Mouse (Mus musculus): ENCODE results near the gene Zfp286.

The Zfp286 gene

DNA sequence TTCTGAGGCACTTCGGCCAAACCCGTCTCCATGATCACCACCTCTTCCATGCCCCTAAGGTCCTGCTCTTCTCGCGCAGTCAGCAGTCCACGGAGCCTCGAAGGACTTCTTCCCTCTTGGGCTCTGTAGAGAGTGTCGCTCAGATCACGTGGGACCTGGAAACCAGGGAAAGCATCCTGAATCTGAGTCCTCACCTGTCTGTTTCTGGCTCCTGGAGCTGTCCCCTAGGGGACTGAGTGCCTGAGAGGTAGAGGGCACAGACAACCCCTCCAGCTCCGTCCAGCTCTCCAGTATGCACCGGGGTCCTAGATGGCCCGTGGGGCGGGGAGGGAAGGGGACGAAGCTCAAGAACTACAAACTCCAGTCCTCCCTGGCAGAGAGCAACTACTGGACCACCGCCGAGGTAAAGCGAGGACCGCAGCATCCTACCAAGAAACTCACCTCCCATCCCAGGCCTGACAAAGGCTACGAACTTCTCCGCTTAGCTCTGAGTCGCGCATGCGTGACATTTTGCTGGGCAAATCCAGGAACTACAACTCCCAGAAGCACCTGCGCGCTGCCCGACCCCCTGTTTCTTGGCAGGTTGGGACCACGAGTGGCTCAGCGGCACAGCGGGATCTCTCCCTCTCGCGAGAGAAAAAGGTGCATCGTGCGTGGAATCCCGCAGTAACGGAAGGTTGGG is at the start of gene Zfp286:
Gene Zfp286, minus strand, starts transcription at position 528 of the 682 bp plus-strand sequence.
- DNase-seq (ENCODE audit: low spot score in 2 of 2): peak; percentile 97 to 98

DNA sequence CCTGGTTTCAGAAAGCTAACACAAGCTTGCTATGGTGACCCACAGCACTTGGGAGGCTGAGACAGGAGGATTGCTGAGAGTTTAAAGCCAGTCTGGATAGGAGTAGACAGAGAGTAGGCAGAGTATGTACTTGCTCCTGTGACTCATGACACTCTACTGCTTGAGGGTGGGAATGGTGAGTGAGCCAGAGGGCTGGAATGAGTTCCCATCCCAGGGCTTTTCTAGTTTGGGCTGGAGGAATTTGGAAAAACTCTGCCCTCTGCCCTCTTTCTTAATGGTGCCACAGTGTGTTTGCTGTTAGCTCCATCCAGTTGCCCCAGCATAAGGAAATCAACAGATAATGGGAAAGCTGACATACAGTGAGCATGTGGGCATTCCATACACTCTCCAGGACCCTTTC is 42.6 kb upstream of the Zfp286 start:
- DNase-seq (ENCODE audit: low spot score in 2 of 2): no peak

DNA sequence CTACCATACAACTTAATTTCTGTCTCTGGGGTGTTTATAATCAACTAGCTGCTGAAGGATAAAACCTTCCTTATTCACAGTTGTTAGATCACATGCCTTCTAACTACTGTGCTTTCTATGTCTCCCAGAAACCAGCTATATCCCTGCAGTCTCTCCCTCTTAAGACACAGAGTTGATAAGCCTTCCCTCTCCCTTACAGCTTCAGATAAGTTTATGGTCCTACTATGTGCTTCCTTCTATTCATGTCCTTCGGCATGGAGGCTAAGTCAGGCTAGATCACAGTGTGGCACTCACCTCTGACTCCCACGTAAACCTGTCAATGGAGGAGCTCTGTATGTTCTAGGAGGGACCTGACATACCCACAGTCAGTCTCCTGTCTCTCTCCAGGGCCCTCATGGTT is 41.1 kb upstream of the Zfp286 start:
- no peak for DNase-seq (ENCODE audit: low spot score in 2 of 2)

DNA sequence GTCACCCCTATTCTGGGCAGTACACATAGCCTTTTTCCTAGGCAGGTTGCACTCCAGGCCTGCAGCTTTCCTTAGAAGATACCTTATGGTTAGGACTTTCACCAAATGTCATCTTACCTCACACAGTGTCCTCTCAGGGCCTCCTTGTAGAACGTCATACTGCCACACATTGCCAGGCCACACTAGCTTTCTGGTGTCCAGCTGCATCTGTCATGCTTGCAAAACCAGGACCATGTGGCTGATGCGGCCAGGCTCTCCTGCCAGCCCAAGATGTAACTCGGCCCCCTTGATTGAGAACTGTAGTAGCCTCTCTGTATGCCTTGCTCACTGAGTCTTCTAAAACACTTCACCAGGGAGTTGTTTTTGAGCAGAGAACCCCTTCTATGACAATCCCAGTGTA is 38.6 kb upstream of the Zfp286 start:
- DNase-seq (ENCODE audit: low spot score in 2 of 2): no peak

DNA sequence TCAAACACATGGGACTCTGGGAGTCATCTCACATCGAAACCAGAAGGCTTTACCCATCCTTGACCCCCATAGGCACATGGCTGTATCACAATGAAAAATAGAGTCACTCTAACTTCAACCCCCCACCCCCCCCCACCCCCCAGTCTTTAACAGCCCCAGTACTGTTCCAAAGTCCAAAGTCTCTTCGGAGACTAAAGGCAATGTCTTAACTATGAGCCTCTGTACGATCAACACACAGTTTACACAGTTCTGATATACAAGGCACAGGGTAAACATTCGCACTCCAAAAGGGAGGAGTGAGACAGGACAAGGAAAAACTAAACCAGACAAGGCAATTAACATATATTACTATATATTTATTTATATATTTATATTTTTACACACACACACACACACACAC is 37.9 kb upstream of the Zfp286 start:
- no peak for DNase-seq (ENCODE audit: low spot score in 2 of 2)

DNA sequence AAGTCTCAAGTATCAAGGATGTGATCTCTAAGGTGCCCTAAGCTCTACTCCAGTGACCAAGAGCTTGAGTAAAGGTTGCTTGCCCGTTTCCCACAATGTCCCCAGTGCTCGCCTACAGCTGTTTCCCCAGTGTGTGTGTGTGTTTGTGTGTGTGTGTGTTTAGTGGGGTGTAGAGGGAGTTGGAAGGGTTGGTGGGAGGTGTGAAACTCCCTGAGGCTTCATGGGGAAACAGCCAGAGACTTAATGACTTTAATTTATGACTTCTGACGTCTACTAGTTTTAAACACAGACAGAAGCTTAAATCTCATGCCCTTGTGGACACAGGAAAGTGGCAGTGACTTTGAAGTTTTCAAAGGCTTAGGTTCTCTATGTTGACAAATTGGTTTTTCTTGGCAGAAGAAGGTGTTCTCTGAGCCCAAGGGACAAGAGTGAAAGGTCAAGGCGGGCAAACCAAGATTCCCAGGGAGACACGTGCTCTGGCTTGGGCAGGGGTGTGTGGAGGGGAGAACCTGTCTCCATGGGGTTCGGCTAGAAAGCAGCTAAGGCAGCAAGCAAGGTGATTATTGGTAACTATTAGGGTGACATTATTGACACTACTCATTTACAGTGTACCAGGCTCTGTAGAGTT is 37.0 kb upstream of the Zfp286 start:
- no peak for DNase-seq (ENCODE audit: low spot score in 2 of 2)

DNA sequence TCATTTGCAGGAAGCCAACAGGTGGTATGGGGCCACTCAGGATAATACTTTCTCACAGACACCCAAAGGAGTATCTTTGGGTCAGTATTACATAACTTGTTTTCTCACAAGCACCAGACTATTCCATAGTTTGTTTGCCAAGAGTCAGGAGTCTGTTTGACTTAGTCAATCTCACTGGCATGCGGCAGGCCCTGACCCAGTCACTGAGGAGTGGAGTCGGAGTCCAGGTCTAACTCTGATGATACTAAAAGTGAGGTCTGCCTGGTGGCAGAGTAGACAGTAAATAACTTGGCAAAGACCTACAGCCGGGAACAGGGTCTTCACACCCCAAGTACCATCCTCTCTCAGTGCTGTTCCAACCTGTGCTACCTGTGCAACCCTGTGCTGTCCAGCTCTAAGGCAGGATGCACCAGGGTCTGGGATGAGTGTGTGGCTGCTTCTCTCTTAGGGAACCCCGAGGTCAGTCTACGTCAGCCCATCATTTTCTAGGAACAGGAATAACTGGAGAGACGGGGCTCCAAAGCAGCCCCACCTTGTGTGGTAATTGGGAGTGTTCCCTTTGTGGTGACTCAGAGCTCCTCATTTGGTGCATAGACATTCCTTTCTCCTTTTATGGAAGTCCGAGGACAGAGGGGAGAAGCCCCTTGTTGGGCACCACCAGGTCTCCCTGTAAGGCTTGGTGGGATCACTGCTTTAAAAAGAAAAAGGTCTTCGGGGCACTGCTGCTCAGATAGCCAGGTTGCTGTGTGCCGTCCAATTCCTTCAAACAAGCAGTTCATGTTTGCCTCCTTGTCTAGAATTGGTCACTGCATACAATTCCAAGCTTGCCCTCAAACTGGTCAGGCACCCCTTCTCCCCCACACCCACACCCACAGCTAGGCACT is 36.2 kb upstream of the Zfp286 start:
- no peak for DNase-seq (ENCODE audit: low spot score in 2 of 2)

DNA sequence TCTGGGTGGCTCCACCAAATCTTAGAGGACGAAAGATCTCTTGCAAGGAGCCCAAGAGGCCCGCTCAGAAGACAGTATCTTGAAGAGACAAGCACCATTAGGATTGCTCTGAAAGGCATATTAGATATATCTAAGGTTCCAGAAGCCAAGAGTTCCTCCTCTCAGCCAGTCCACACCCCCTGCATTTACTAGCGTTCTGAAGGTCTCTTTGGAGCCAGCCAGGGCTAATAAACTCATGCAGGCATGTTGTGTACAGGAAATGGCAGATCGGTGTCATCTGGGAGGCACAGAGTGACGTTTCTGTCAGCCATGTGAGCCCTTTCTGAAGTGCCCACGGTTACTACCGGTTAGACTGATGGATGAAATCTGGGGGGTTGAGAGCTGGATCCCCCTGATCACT is 34.9 kb upstream of the Zfp286 start:
- DNase-seq (ENCODE audit: low spot score in 2 of 2): no peak

DNA sequence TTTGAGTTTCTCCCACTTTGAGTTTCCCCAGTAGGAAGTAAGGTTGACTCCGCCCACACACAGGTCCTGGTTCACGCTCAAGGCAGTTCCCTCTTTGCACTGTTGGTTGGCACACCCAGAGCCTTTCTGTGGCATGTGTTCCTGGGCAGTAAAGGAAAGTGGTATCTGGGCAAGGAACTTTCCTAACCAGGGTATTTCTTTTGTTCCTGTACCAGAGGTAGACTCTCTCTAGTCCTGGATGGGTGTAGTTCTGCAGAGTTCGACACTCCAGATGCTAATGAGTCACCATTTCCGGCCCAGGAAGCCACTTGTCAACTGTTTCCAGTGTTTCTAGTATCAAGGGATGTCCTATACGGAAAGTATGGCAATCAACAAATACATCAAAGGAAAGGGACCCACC is 32.6 kb upstream of the Zfp286 start:
- DNase-seq (ENCODE audit: low spot score in 2 of 2): no peak

DNA sequence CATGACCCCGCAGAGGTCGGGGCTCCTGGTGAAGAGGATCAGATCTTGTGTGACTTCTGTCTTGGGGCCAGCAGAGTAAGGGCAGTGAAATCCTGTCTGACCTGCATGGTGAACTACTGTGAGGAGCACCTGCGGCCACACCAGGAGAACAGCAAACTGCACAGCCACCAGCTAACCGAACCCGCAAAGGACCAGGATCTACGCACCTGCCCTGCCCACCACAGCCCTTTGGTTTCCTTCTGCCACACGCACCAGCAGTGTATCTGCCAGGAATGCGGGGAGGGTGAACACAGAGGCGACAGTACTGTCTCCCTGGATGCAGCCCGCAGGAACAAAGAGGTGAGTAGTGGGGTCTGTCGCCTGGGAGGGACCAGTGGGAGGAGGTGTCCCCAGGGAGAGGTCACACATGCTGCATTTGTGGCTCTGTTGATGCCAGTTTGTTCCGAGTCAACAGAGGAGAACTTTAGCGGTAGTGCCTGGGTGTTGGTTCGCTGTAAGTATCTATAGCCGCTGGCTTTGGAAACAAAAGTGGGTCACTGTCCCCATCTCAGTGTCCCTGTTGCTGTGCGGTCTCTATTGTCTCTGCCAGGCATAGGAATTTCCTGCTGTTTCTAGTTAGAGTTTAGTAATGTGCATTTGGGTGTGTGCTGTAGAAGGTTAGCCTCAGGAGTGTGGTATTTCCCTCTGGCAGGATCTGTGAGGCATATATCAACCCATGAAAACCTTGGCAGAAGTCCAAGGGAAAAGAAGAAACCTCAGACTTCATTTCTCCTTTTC is 31.6 kb upstream of the Zfp286 start:
- DNase-seq (ENCODE audit: low spot score in 2 of 2): peak; percentile 27

DNA sequence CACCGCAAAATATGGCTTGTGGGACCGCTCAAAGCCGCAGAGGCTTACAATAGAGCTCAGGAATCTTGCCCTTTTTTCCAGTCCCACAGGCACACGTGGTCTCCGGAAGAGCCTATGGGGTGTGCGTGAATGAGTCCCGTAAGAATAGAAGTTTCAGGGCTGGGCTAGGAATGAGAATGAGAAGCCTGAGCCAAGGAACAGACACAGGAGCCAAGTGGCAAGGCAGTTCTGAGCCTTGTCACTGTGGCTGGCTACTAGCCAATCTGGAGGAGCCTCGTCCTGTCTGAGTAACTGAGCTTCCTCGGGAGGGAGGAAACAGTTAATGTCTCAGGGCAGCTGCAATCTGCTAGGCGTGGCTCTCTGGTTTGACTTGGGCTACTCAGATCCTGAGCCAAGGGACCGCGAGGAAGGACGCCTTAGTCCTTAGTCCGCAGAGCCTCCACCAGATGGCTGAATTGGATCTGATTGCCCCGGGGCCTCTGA is 30.8 kb upstream of the Zfp286 start, which contains the start of gene Trim16:
Gene Trim16, plus strand, starts transcription at position 173 of the 483 bp plus-strand sequence.
- DNase-seq (ENCODE audit: low spot score in 2 of 2): peak; percentile 68 to 77

DNA sequence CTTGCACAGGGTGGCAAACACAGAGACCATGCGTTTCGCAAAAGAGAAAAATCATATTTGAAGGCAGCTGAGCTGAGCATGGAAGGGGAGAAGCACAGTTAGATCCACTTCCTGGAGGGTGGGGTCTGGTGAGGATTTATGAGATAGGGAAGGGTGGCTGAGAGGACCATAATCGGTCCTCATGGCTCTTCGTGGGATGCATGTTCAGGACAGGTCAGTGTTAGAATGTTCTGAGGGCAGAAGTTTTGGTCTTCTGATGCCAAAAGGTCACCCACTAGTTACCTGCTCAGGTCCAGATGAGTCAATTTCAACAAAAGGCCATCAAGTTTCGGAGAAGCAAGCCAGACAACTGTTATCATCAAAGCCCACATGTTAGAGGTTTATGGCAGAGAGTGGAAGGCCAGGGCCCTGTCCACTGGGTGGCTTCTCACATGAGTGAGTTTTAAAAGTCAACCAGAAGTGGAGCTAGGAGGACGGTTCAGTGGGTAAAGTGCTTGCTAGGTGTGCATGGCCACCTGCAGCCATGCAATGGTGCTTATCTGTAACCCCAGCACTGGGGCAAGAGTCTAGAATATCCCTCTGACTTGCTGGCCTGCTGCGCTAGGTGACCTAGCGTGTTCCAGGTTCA is 29.9 kb upstream of the Zfp286 start:
- no peak for DNase-seq (ENCODE audit: low spot score in 2 of 2)

DNA sequence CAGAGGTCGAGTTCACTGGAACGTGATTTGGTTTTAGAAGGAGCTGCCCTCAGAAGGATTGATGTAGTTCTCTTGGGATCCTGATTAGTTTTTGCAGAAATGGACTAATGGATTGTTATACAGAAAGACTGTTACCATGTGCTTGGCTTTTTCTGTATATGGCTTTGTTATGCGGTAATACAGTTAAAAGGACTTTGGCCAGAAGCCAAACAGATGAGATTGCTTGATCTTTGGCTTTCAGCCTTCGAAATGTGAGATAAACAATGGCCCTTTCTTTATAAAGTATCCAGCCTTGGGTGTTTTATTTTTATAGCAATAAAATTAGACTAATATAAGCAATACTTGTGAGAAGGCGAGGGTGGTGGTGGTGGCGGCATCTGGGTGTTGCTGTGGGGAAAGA is 27.3 kb upstream of the Zfp286 start:
- DNase-seq (ENCODE audit: low spot score in 2 of 2): no peak

DNA sequence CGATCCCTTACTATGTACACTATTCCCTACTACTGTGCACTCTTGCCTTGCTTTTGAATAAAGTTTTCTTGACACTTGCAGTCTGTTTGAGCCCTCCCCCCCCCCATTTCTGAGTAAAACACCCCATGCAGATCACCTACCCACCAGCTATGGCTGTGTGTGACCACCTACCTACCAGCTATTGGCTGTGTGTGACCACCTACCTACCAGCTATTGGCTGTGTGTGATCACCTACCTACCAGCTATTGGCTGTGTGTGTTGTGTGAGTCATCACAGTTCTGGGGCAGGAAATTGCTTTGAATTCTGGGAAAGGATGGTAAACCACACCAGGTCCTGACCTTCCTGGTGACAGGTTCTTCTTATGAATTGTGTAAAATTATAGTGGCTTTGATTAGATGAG is 26.2 kb upstream of the Zfp286 start:
- no peak for DNase-seq (ENCODE audit: low spot score in 2 of 2)

DNA sequence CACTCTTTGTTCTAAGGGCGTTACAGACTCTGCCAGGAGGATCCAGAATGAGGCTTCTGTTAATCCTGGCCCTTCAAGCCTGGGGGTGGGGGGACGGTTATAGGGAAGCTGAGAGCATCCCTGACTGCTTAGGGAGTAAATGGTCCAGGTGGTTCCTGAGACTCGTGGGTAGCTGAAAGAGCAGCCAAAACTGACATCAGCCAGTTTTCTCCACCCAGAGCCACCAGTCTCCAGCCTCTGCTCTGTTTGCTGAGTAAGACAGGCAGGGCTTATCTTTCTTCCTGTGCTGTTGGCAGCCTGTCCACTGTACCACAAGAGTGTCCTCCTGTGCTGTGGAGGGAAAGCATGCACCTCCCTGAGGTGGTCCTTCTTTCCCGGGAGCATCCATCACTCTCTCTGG is 25.4 kb upstream of the Zfp286 start:
- DNase-seq (ENCODE audit: low spot score in 2 of 2): no peak

DNA sequence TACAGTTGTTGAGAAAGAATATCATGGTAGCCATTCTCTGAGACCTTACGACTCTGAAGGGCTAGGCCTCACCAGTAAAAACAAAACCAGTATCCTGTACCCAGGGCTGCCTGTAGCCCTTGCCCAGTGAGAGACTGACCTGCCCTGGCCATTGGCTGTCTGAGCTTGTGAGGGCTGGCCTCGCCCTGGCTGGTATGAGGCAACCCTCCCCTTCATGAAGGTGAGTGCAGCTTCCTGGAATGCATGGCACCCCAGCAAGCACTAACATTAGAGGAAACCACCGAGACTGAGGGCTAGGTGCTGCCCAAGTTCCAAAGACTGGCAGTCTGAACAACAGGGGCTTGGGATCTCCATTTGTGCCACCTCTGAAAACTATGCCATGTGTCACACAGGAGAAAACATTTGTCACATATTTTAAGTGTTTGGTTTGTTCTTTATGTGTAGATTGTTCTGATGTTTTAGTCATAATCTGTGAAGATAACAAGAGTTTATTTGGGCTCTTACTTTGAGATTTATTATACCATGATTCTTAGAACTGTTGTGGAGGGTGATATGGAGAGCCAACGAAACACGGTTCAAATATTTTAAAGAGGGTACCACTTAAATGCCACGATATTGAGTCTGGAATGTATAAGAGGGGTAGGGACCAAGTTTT is 24.8 kb upstream of the Zfp286 start:
- DNase-seq (ENCODE audit: low spot score in 2 of 2): no peak

DNA sequence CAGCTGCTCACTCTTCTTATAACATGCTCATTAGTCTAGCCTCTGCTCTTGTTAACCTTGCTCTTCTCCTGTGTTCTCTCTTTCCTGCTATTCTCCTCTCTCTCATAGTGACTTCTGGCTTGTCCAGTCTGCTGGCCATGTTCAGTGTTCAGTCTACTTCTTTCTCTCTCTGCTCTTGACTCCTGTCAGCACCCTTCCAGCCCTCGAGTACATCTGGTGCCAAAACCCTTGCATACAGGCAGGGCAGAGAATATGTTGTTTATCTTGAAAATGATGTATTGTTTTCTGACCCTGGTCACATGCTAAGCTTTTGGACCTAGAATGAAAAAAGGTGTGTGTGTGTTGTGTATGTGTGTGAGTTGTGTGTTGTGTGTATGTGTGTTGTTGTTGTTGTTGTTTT is 24.2 kb upstream of the Zfp286 start:
- no peak for DNase-seq (ENCODE audit: low spot score in 2 of 2)

DNA sequence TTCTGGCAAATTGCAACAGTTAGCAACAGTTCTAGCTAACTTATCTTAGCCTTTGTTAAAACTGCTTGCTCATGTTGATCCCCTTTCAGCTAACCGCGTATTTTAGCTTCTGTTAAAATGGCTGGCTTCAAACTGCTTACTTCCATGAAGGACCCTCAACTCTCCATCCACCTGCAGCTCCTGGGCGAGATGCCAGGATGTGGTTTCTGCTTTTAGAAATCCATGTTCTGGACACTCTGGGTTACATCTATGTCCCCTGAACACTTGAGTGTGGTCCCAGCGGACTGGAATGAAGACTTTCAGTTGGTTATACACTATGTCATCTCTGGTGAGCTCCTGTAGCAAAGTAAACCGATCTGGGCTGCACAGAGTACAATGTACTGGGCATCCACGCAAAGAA is 23.0 kb upstream of the Zfp286 start:
- DNase-seq (ENCODE audit: low spot score in 2 of 2): no peak

DNA sequence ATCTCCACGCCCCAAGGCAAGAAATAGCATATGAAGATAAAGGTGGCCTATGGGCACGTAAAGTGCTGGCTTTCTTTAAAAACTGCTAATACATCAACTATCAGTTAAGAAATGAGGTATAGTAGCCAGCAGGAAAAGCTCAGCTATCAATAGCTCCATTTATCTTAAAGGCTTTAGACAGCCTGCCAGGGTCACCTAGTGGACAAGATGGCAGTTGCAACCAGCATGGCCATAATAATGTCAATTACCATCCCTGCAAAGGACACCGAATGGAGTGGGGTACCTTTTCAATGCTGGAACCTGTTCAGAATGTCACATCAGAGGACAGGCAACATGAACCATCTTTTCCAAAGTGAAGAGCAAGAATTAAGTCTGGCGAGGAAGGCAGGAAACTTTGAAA is 19.9 kb upstream of the Zfp286 start:
- DNase-seq (ENCODE audit: low spot score in 2 of 2): no peak

DNA sequence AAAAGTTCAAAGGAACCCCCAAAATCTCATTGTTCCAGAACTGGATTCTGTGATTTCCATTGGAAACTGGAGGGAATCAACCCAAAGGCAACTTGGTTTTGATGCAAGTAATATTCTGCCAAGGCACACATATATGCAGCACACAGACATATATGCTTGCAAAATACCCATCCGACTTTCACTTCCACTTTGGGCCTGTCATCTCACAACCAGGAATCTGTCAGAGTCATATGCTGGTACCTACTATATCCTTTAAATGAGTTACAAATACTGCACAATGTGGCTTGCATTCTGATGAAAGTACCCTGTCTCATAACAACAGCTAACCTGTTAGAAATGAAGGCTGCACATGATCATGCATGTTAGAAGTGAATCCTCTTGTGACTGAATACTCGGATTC is 18.7 kb upstream of the Zfp286 start:
- no peak for DNase-seq (ENCODE audit: low spot score in 2 of 2)

DNA sequence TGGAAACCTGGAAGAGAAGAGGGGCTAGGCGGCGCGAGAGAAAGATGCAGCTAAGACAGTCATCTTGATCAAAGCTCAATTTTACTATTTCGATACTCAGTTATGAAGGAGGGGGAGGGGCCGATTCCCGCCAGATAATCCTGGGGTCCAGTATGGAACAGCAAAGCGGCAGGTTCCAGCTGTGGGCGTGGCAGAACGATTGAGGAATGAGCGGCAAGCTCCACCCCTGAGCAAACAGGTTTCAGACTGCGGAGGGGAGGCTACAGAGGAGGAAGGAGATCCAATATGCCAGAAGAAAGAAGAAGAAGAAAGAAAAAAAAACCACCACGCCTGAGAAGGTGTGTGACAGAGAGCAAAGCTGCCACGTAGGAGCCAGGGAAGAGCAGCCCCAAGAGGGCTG is 14.9 kb upstream of the Zfp286 start:
- no peak for DNase-seq (ENCODE audit: low spot score in 2 of 2)
